Mouse (Mus musculus) bone marrow, adult 2 months (tissue): ENCODE measurements around the gene Dapk3.
A peak's percentile ranks its signal among the peaks of the same experiment; 100 is the strongest.

Experiments
- CTCF ChIP-seq: fragments of 200-500 bp; IDR thresholded peaks from 2 replicates; pipeline ENCODE4 v1.5.1; 2011; ENCODE audit warnings: low read length, control low read depth; ENCODE audit not compliant: control insufficient read depth, insufficient read depth
- POLR2A ChIP-seq: fragments of 200-500 bp; IDR thresholded peaks from 2 replicates; pipeline ENCODE4 v1.6.1; 2011; ENCODE audit warnings: low read depth, mild to moderate bottlenecking, control low read depth, low read length, borderline replicate concordance; ENCODE audit not compliant: control insufficient read depth

DNA sequence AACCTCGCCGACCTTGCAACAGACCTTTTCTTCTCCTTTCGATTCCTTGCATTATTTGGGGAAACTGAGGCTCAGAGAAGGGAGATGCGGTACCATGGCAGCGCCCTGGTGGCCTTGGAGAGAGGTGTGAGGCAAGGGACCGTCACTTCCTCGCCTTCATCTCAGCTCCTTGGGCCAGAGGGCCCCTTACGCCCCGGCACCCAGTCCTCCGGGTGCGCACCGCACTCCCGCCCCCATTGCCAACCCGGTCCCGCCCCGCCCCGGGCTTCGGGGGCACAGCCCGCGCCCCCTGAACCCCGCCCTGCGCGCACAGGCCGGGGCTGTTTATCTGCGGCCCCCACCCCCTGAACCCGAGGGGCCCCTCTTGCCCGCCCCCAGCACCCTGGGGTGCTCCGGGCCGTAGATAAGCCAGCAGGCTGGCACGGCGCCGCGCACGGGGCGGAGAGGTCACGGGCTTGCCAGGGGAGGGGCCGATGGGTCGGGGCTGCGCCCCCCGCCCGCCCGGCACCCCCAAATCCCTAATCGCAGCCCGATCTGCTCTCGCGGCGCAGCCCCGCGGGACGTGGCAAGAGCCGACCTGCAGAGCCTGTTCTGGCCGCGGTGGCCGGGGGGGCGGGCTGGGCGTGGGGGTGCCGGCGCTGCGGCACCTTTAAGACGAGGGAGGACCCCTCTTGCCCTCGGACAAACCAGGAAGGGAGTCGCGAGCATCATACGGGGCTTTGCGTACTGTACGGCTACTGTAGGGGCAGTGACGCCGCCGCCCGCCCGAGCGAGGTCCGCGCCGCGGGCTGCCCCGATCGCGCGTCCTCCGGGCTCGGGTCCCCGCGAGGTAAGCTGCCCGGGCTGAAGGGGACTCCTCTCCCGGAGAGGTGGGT, 46.7 kb upstream of the Dapk3 start:
- TF ChIP-seq POLR2A (peak; percentile 87), CTCF (no peak; the same call in 1 of the 2 replicates)
